Mouse (Mus musculus): Measurements from ENCODE around the gene Gps1. TPM values are rescaled to one million over a fixed set of nuclear protein-coding genes. Genes with fewer than 3 reads are reported as not detected.
"Not testable (repeated sequence)": the region's sequence is repeated elsewhere in the genome, so short reads cannot be mapped to it uniquely, and the experiment has no call there.

Gps1 gene
- 51.4 and 70.1 TPM in 2 replicates for total RNA-seq (2015)
- 52.1 and 56.3 TPM in 2 replicates for total RNA-seq (2017)

DNA sequence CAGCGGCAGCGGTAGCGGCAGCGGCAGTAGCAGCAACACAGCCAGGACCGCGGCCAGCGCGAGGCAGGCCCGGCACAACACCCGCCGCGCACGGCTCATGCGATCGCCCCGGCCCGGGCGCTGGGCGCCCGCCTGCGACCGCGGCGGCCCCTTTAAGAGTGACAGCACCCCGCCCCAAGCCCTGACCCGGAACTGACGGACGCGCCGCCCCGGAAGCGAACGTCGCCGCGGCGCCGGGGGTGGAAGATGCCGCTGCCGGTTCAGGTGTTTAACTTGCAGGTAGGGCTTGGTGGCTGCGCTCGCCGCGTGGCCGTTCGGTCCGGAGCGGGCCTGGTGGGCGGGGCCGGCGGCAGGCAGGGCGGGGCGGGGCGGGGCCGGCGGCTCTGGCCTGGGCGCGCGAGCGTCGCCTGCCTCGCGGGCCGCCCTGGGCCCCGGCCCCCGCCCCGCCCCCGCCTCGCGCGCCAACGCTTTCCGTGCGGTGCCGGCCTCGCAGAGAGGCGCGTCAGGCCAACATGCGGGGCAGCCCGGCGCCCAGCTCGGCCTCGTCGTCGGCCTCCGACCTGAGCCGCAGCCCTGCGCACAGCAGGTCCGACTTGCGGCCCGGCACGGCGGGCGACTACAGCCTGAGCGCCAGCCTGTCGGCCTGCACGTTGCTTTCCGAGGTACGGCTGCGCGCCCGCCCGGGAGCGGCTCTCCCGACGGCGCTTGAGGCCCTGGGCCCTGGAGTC lies at the start of gene Gps1, which contains the start of gene Rfng:
TSS of gene Gps1 (plus strand) at position 209 of the 728 bp plus-strand sequence.
TSS of gene Rfng (minus strand) at position 144 of the 728 bp plus-strand sequence.
- peak; percentile 93 for ATAC-seq (ENCODE audit: poor library complexity, severe bottlenecking)

DNA sequence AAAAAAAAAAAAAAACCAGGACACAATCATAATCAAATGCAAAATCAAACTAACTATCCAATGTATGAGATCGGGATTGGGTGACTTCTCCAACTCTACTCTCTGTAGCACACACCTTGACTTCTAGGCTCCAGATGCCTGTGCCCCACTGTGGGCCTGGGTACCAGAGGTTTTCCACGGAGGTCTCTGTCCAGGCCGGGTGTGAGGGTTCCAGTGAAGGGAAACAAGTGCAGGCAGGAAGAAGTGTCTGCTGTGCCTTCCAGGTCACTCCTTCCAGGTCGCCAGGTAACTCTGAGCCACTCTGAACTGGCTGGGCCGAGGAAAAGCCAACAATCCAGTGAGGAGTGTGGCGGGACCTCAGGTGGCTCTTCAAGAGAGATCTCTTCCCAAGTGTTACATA lies 47.6 kb upstream of the Gps1 start:
- no peak for ATAC-seq (ENCODE audit: poor library complexity, severe bottlenecking)

GRCm38 (mm10) chr11:120740981-120741380 lies 43.1 kb upstream of the Gps1 start:
- ATAC-seq (ENCODE audit: poor library complexity, severe bottlenecking) = no peak

GRCm38 (mm10) chr11:120744121-120744701 lies 39.9 kb upstream of the Gps1 start:
- ATAC-seq (ENCODE audit: poor library complexity, severe bottlenecking) = no peak

GRCm38 (mm10) chr11:120747974-120748373 lies 36.1 kb upstream of the Gps1 start:
- no peak for ATAC-seq (ENCODE audit: poor library complexity, severe bottlenecking)

- peak; percentile 84 for ATAC-seq (ENCODE audit: poor library complexity, severe bottlenecking)
Observed at GRCm38 (mm10) chr11:120749430-120749829, 34.6 kb upstream of the Gps1 start.

DNA sequence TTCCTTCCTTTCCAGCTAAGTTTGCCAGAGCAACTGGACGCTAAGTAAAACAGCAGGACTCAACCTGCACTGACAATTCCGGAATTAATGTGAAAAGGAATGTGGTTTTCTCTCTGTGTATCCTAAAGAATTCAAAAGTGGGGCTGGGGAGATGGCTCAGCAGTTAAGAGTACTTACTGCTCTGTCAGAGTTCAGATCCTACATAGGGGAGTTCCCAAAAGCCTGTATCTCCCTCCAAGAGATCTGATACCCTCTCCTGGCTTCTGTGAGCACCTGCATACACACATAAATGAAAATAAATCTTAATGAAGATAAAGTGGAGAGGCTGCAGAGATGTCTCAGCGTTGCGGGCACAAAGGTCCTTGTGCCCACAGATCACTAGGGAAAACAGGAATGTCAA lies 32.5 kb upstream of the Gps1 start:
- no peak for ATAC-seq (ENCODE audit: poor library complexity, severe bottlenecking)

DNA sequence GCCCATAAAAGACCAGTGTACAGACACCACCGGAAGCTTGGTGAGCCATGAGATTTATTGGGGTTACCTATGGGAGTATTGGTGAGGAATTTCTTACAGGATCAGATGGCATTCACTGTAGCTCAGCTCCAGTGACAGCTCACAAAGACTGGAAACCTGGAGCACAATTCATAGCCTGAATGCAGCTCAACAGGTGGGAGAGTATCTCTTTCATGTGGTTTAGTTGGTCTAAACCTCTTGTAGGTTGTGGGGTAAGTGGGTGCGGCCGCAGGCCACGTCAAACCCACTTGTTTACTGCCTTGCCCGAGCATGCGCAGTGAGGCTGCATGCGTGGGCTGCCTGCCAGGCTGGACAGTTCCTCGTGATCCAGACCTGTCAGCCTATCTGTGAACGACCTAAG lies 23.8 kb upstream of the Gps1 start:
- no peak for ATAC-seq (ENCODE audit: poor library complexity, severe bottlenecking)

- no peak for ATAC-seq (ENCODE audit: poor library complexity, severe bottlenecking)
Observed at GRCm38 (mm10) chr11:120761811-120762671, 22.0 kb upstream of the Gps1 start.

DNA sequence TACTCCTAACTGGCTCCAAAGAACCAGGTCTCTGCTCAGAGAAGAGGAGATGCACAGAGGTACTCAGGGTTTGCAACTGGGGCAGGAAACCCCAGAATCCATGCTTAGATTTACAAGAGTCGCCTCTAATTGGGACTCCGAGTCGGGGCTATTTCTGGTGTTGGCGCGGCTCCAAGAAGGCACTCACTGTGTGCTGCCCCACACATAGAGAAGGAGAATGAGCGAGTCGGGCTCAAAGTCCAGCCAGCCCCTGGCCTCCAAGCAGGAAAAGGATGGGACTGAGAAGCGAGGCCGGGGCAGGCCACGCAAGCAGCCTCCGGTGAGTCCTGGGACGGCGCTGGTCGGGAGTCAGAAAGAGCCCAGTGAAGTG lies 21.4 kb upstream of the Gps1 start, which contains the start of gene Hmga1b:
TSS of gene Hmga1b (plus strand) at position 123 of the 370 bp plus-strand sequence.
- not testable (repeated sequence) for ATAC-seq (ENCODE audit: poor library complexity, severe bottlenecking)

- 0 out of 2 replicates have a peak, but pooled peaks have one; percentile 6 for ATAC-seq (ENCODE audit: poor library complexity, severe bottlenecking)
Observed at GRCm38 (mm10) chr11:120763121-120763999, 20.7 kb upstream of the Gps1 start.

DNA sequence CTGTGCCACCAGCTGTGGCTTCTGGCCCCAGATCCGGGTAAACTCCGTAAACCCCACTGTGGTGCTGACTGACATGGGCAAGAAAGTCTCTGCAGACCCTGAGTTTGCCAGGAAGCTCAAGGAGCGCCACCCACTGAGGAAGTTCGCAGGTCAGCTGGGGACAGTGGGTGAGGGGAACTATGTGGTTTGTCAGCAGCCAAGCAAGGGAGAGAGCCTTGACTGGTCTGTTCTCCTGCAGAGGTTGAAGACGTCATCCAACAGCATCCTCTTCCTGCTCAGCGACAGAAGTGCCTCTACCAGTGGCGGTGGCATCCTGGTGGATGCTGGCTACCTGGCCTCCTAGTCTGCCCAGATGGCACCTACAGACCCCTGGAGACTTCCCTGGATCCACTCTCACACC lies 17.0 kb upstream of the Gps1 start:
- ATAC-seq (ENCODE audit: poor library complexity, severe bottlenecking) = peak; percentile 97

DNA sequence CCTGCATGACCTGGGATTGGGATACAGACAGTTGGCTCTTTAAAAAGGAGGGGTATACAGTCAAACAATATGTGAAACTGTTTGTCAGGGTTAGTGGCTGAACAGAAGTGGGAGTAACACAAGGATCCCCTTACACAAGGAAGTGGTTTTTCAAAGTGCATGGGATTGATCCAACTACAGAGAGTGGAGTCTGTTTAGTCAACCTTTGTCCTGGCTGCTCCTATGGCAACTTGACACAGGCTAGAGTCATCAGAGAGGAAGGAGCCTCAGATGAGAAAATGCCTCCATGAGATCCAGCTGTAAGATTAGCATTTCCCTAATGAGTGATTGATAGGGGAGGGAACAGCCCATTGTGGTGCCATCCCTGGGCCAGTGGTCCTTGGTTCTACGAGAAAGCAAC lies 15.9 kb upstream of the Gps1 start:
- ATAC-seq (ENCODE audit: poor library complexity, severe bottlenecking) = no peak

- no peak for ATAC-seq (ENCODE audit: poor library complexity, severe bottlenecking)
Observed at GRCm38 (mm10) chr11:120772749-120773148, 11.3 kb upstream of the Gps1 start.

- ATAC-seq (ENCODE audit: poor library complexity, severe bottlenecking) = no peak
Observed at GRCm38 (mm10) chr11:120773463-120774190, 10.4 kb upstream of the Gps1 start.

- ATAC-seq (ENCODE audit: poor library complexity, severe bottlenecking) = peak; percentile 100
Observed at GRCm38 (mm10) chr11:120775774-120776469, 8.2 kb upstream of the Gps1 start.

DNA sequence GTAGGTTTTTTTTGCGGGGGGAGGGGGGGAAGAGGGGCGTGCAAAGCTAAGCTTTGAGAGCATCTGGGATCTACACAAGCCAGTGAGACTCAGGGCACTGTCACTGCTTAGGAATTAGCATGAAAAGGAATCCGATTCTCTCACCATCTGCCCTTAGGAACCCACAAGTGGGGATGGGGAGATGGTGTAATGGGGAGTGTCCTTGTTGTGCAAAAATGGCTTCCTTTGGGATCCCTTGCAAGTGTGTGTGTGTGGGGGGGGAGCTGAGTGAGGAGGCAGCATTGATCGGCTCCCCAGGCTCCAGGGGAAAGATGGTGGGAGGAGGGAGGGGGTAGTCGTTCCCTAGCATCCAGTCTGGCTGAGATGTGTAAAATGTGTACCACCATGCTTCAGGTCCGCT lies 6.9 kb upstream of the Gps1 start:
- no peak for ATAC-seq (ENCODE audit: poor library complexity, severe bottlenecking)

GRCm38 (mm10) chr11:120779876-120780275 lies 4.2 kb upstream of the Gps1 start:
- no peak for ATAC-seq (ENCODE audit: poor library complexity, severe bottlenecking)

DNA sequence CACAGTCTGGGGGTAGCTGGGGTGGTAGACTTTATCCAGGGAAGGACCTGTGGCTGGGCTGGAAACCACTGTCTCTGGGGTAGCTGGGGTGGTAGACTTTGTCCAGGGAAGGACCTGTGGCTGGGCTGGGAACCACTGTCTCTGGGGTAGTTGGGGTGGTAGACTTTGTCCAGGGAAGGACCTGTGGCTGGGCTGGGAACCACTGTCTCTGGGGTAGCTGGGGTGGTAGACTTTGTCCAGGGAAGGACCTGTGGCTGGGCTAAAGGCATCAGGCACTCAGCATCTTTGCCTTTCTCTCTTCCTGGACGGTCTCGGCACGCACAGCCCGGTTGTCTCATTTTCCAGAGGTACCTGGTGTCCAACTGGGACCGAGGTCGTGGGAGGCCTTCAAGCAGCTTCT lies 2.7 kb upstream of the Gps1 start:
- not testable (repeated sequence) for ATAC-seq (ENCODE audit: poor library complexity, severe bottlenecking)

Measured in megakaryocyte, adult 5-6 weeks (primary cell).